Mouse (Mus musculus): ENCODE results near the gene Naa40. TPM values are rescaled to one million over a fixed set of nuclear protein-coding genes. Genes with fewer than 3 reads are reported as not detected.

Naa40 gene
- total and polyA plus RNA-seq, 3 experiments, result 18.5 to 19.9 (median 19.9) TPM

GRCm38 (mm10) chr19:7181496-7181895, 59.5 kb downstream of the Naa40 start:
- DNase-seq, result no peak

GRCm38 (mm10) chr19:7180756-7181405, 60.1 kb downstream of the Naa40 start:
- peak; percentile 68 for DNase-seq

- peak; percentile 42 for DNase-seq
Measured at GRCm38 (mm10) chr19:7178841-7179452, 62.0 kb downstream of the Naa40 start.

- DNase-seq, result no peak
Measured at GRCm38 (mm10) chr19:7177804-7178511, 63.0 kb downstream of the Naa40 start.

- no peak for DNase-seq
Measured at GRCm38 (mm10) chr19:7176041-7176696, 64.8 kb downstream of the Naa40 start.

Other genes with a start within 250 kb of the Naa40 start
- 10 to 100 TPM; 42.6 to 50.7 TPM for gene Dnajc4, start 248.6 kb downstream of the Naa40 start, total RNA-seq (2021)
- 43.0 and 47.5 TPM in 2 replicates for gene Dnajc4, start 248.6 kb downstream of the Naa40 start, polyA plus RNA-seq (2012; rRNA removed)
- 10 to 100 TPM; 28.3 to 40.7 TPM for gene Nudt22, start 245.1 kb downstream of the Naa40 start, total RNA-seq (2021)
- gene Nudt22, start 245.1 kb downstream of the Naa40 start, polyA plus RNA-seq (2012; rRNA removed), result 122 and 130 TPM in 2 replicates
- gene Trpt1, start 245.1 kb downstream of the Naa40 start, total RNA-seq (2021), result 10 to 100 TPM; 11.5 to 16.3 TPM
- 18.1 and 20.3 TPM in 2 replicates for gene Trpt1, start 245.1 kb downstream of the Naa40 start, polyA plus RNA-seq (2012; rRNA removed)
- gene Fermt3, start 221.7 kb downstream of the Naa40 start, total RNA-seq (2021), result 1 to 10 TPM; 6.7 to 7.1 TPM
- gene Fermt3, start 221.7 kb downstream of the Naa40 start, polyA plus RNA-seq (2012; rRNA removed), result 10.4 and 10.8 TPM in 2 replicates
- gene Stip1, start 201.2 kb downstream of the Naa40 start, total RNA-seq (2021), result 100 to 1,000 TPM; 175 to 323 TPM
- gene Stip1, start 201.2 kb downstream of the Naa40 start, polyA plus RNA-seq (2012; rRNA removed), result 22.8 and 43.0 TPM in 2 replicates
- 10 to 100 TPM; 56.4 to 65.1 TPM for gene Macrod1, start 184.4 kb downstream of the Naa40 start, total RNA-seq (2021)
- 134 and 138 TPM in 2 replicates for gene Macrod1, start 184.4 kb downstream of the Naa40 start, polyA plus RNA-seq (2012; rRNA removed)
- gene Flrt1, start 135.5 kb downstream of the Naa40 start, total RNA-seq (2021), result 1 to 10 TPM; 2.1 to 9.2 TPM
- gene Flrt1, start 135.5 kb downstream of the Naa40 start, polyA plus RNA-seq (2012; rRNA removed), result 0.79 and 2.9 TPM in 2 replicates
- 100 to 1,000 TPM; 130 to 138 TPM for gene Otub1, start 34.9 kb downstream of the Naa40 start, total RNA-seq (2021)
- gene Otub1, start 34.9 kb downstream of the Naa40 start, polyA plus RNA-seq (2012; rRNA removed), result 139 and 141 TPM in 2 replicates
- 1,000 to 10,000 TPM; 1,087 to 1,191 TPM for gene Cox8a, start 23.6 kb downstream of the Naa40 start, total RNA-seq (2021)
- gene Cox8a, start 23.6 kb downstream of the Naa40 start, polyA plus RNA-seq (2012; rRNA removed), result 2,774 and 3,841 TPM in 2 replicates
- 1 to 10 TPM; 1.9 to 6.3 TPM for gene Rcor2, start 26.1 kb upstream of the Naa40 start, total RNA-seq (2021)
- 4.7 and 7.4 TPM in 2 replicates for gene Rcor2, start 26.1 kb upstream of the Naa40 start, polyA plus RNA-seq (2012; rRNA removed)
- 10 to 100 TPM; 70.2 to 71.5 TPM for gene Mark2, start 100.7 kb upstream of the Naa40 start, total RNA-seq (2021)
- 104 and 124 TPM in 2 replicates for gene Mark2, start 100.7 kb upstream of the Naa40 start, polyA plus RNA-seq (2012; rRNA removed)
- 10 to 100 TPM; 17.5 to 25.5 TPM for gene Spindoc, start 141.8 kb upstream of the Naa40 start, total RNA-seq (2021)
- gene Spindoc, start 141.8 kb upstream of the Naa40 start, polyA plus RNA-seq (2012; rRNA removed), result 18.3 and 18.8 TPM in 2 replicates
- 10 to 100 TPM; 18.4 to 26.0 TPM for gene 2700081O15Rik, start 176.4 kb upstream of the Naa40 start, total RNA-seq (2021)
- gene 2700081O15Rik, start 176.4 kb upstream of the Naa40 start, polyA plus RNA-seq (2012; rRNA removed), result 46.5 and 52.4 TPM in 2 replicates
- 100 to 1,000 TPM; 133 to 151 TPM for gene Rtn3, start 242.1 kb upstream of the Naa40 start, total RNA-seq (2021)
- 115 and 137 TPM in 2 replicates for gene Rtn3, start 242.1 kb upstream of the Naa40 start, polyA plus RNA-seq (2012; rRNA removed)

All from adrenal gland, adult 2 months (tissue).